Mouse (Mus musculus): ENCODE measurements around the gene Krt79.
A peak's percentile ranks its signal among the peaks of the same experiment; 100 is the strongest.

Krt79 gene

DNA sequence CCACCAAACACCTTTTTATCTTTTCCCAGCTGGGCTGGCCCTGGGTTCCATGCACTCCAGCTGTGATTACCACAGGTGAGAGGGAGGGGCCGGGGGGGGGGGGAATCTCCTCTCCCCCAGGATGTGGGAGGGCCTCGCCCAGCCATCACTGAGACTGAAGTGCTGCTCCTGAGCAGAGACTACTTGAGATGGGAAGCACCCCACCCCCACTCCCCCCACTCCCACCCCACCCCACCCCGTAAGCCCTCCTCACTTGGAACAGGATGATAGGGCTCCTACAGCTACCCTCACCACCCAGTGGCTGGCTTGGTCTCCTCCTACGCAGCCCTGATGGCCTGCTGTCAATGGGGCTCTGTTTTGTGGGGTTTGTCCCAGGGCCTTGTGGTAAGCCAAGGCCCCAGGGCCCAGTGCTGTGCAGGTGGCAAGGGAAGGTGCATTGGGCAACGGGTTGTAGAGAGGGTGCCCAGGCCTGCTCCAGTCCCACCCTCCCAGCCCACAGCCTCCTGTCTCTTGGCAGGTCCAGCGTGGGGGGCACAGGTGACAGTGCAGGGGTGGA is at the start of gene Krt79:
Krt79 (minus strand) TSS at position 51 of the 556 bp plus-strand sequence.
- no peak for TF ChIP-seq GATA4 (IDR thresholded peaks at IDR 0.05; ENCODE audit: insufficient replicate concordance, low read length)

- no peak for TF ChIP-seq GATA4 (IDR thresholded peaks at IDR 0.05; ENCODE audit: insufficient replicate concordance, low read length)
Observed at GRCm38 (mm10) chr15:101988714-101989113, 48.6 kb upstream of the Krt79 start.

GRCm38 (mm10) chr15:101988119-101988518 is 48.0 kb upstream of the Krt79 start:
- TF ChIP-seq GATA4 (IDR thresholded peaks at IDR 0.05; ENCODE audit: insufficient replicate concordance, low read length), result no peak

- no peak for TF ChIP-seq GATA4 (IDR thresholded peaks at IDR 0.05; ENCODE audit: insufficient replicate concordance, low read length)
Observed at GRCm38 (mm10) chr15:101984746-101985145, 44.6 kb upstream of the Krt79 start.

GRCm38 (mm10) chr15:101983949-101984601 is 44.0 kb upstream of the Krt79 start:
- peak; percentile 75; the same call in 1 of the 2 replicates for TF ChIP-seq GATA4 (IDR thresholded peaks at IDR 0.05; ENCODE audit: insufficient replicate concordance, low read length)

- no peak for TF ChIP-seq GATA4 (IDR thresholded peaks at IDR 0.05; ENCODE audit: insufficient replicate concordance, low read length)
Observed at GRCm38 (mm10) chr15:101983315-101983948, 43.3 kb upstream of the Krt79 start.

GRCm38 (mm10) chr15:101980849-101981248 is 40.7 kb upstream of the Krt79 start:
- TF ChIP-seq GATA4 (IDR thresholded peaks at IDR 0.05; ENCODE audit: insufficient replicate concordance, low read length), result no peak

- no peak for TF ChIP-seq GATA4 (IDR thresholded peaks at IDR 0.05; ENCODE audit: insufficient replicate concordance, low read length)
Observed at GRCm38 (mm10) chr15:101977043-101977726, 37.1 kb upstream of the Krt79 start.

DNA sequence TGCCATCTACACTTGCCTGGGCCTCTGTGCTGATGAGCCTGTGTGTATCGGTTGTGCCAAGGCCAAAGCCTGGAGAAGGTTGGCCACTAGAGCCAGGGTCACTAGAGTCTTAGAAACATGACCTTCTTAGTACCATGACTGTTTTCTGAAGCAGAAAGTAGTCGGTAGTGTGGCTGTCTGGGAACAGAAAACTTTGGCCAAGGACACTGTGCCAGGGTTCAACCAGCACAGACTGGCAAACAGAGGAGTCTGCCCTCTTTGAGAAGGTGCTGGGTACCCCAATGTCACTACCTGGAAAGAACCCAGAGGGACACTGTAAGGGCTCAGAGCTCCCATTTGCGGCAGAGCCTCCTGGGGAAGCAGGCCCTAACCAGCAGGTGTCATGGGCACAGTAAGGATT is 36.5 kb upstream of the Krt79 start:
- TF ChIP-seq GATA4 (IDR thresholded peaks at IDR 0.05; ENCODE audit: insufficient replicate concordance, low read length), result no peak

DNA sequence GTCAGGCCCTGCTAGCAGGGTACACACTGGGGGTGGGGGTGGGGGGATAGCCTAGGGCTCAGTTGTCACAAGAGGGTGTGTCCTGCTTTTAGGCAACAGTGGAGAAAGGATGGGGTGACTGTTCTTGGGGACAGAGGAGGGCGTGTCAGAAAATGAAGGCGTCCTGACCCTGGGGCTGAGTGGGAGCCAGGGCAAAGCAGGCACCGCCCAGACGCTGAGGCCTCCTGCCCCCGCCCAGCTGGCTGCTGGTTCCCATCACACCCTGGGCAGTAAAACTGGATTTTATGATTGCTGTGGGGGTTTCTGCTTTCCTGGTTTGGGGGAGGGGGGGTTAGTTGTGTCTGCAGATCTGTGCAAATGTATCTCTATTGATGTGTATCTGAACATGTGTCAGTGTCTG is 35.9 kb upstream of the Krt79 start:
- no peak for TF ChIP-seq GATA4 (IDR thresholded peaks at IDR 0.05; ENCODE audit: insufficient replicate concordance, low read length)

DNA sequence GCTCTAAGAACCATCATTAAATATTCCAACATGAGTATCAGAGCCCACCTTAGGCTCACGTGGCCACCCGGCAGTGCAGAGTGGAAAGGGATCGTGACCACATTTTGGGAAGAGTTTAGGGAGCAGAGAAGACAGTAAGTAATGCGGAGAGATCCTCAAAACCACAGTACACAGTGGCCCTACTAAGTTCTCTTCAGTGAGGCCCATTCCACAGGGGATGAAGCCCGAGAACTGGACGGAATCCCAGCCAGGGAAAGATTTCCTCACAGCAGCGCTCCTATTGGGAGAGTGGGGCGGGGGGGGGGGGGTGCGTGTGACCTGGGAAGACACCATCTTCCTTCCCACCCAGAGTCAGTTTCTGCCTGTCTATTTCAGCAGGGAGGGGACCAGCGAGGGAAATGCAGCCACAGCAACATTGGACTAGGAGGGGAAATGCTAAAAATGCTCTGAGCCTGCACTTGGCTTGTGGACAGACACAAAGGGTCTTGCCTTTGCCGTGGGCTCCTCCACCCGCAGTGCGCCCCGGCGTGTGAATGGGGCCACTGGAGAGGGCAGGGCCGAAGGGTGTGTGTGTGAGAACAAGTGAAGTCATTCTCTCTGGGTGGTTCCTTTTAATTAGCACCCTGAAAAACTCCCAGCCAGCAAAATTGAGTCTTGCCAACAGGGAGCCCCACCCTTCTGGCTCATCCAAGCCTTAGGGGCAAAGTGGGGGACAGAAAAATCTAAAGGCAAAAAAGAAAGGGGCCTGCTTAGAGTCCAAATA is 34.1 kb upstream of the Krt79 start:
- no peak for TF ChIP-seq GATA4 (IDR thresholded peaks at IDR 0.05; ENCODE audit: insufficient replicate concordance, low read length)

DNA sequence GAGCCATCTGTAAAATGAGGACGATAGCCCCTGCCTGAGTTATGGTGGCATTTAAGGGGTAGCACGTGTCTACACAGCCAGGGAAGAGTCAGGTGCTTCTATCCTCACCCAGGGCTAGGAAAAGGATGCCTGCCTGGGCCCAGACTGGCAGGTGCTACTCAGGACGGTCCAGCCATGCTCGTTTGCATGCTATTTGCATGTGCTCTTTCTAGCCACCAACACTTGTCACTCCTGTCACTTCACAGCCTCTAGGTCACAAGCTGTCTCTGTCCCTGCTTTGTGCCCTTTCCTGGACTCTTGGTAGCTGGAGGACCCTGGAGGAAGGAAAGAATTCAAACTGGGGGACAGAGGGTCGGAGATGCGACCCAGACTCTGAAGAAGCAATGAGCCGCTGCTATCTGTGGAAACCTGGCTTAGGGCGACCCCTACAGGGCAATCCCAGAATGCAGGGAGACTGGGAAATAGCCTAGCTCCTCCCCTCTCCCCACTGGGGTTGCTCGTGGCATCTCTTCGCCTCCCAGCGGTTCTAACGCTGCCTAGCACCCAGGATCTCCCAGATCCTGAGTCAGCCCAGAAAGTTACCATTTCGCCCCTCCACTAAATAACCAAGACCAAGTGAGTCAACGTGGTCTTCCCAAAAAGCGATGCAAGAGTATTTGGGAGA is 33.4 kb upstream of the Krt79 start:
- TF ChIP-seq GATA4 (IDR thresholded peaks at IDR 0.05; ENCODE audit: insufficient replicate concordance, low read length), result peak; percentile 40; the same call in 1 of the 2 replicates

DNA sequence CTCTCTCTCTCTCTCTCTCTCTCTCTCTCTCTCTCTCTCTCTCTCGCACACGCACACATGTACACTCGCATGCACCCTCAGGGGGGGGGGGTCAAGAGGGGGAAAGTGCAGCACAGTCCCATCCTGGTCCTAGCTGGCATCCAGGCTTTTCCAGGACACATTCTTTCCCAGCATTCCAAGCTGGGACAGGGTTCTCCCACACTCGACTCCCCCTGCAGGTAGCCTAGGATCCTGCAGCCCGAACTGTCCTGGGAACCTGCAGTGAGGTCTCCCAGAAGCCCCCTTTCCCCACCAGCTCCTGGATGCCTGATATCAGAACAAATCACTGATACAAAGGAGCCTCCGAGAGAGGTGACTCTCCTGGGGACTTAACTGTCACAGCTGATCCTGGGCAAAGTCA is 30.4 kb upstream of the Krt79 start:
- no peak for TF ChIP-seq GATA4 (IDR thresholded peaks at IDR 0.05; ENCODE audit: insufficient replicate concordance, low read length)

GRCm38 (mm10) chr15:101966808-101967207 is 26.7 kb upstream of the Krt79 start:
- no peak for TF ChIP-seq GATA4 (IDR thresholded peaks at IDR 0.05; ENCODE audit: insufficient replicate concordance, low read length)

DNA sequence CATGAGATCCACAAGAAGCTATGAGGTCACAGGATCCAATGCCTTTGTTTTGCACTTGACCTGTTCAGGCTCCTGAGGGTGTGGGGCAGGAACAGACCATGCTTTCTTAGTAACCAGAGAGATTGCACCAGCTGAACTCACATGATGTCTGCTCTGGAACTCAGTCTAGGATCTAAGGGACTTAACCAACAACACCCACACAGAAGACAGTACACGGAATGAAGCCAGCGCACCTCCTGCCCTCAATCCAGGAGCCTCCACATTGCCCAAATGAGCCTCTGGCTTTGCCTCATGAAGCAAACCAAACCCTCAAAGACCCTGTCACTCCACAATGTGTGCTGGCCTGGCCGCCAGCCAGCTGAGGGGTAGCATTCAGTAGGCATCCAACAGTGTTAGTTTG is 18.8 kb upstream of the Krt79 start:
- TF ChIP-seq GATA4 (IDR thresholded peaks at IDR 0.05; ENCODE audit: insufficient replicate concordance, low read length), result no peak

Data from liver, adult (tissue).